Mouse (Mus musculus) c-Kit-negative CD71-positive TER-119-positive erythroid progenitor cells, embryonic 14.5 days (primary cell): Measurements from ENCODE around the gene Olfr523.
"Not testable (repeated sequence)": the region's sequence is repeated elsewhere in the genome, so short reads cannot be mapped to it uniquely, and the experiment has no call there.

Experiments
- DNase-seq: peaks from one replicate; pipeline ENCODE4 v3.0.0-alpha.2; 2013; ENCODE audit warnings: low read depth, low spot score

The Olfr523 gene

GRCm38 (mm10) chr7:140172936-140173335, at the start of gene Olfr523:
TSS of gene Olfr523 (plus strand) at chr7:140173217.
- DNase-seq, result no peak

- no peak for DNase-seq
Measured at GRCm38 (mm10) chr7:140124382-140124781, 48.6 kb upstream of the Olfr523 start.

- DNase-seq, result peak; percentile 76
Measured at GRCm38 (mm10) chr7:140125278-140126021, 47.6 kb upstream of the Olfr523 start.

GRCm38 (mm10) chr7:140126022-140126350, 47.0 kb upstream of the Olfr523 start:
- no peak for DNase-seq

- no peak for DNase-seq
Measured at GRCm38 (mm10) chr7:140126934-140127333, 46.1 kb upstream of the Olfr523 start.

- DNase-seq, result no peak
Measured at GRCm38 (mm10) chr7:140127911-140128310, 45.1 kb upstream of the Olfr523 start.

- DNase-seq, result not testable (repeated sequence)
Measured at GRCm38 (mm10) chr7:140132184-140132583, 40.8 kb upstream of the Olfr523 start.

GRCm38 (mm10) chr7:140134033-140134432, 39.0 kb upstream of the Olfr523 start:
- DNase-seq, result not testable (repeated sequence)

GRCm38 (mm10) chr7:140135106-140135770, 37.8 kb upstream of the Olfr523 start:
- DNase-seq, result no peak

- DNase-seq, result peak; percentile 81
Measured at GRCm38 (mm10) chr7:140137135-140138020, 35.6 kb upstream of the Olfr523 start, which contains the start of gene Mtg1. TSS of gene Mtg1 (plus strand) at chr7:140137564.

- no peak for DNase-seq
Measured at GRCm38 (mm10) chr7:140138021-140138310, 35.1 kb upstream of the Olfr523 start.

GRCm38 (mm10) chr7:140141350-140141749, 31.7 kb upstream of the Olfr523 start:
- no peak for DNase-seq

- DNase-seq, result no peak
Measured at GRCm38 (mm10) chr7:140144550-140144949, 28.5 kb upstream of the Olfr523 start.

- no peak for DNase-seq
Measured at GRCm38 (mm10) chr7:140153383-140153782, 19.6 kb upstream of the Olfr523 start.

GRCm38 (mm10) chr7:140153829-140154217, 19.2 kb upstream of the Olfr523 start:
- no peak for DNase-seq

GRCm38 (mm10) chr7:140154218-140154927, 18.6 kb upstream of the Olfr523 start, which contains the start of gene Sprn:
TSS of gene Sprn (minus strand) at chr7:140154877.
- DNase-seq, result no peak

GRCm38 (mm10) chr7:140160363-140160762, 12.7 kb upstream of the Olfr523 start:
- no peak for DNase-seq

- no peak for DNase-seq
Measured at GRCm38 (mm10) chr7:140164664-140165063, 8.4 kb upstream of the Olfr523 start, which contains the start of gene Olfr522. TSS of gene Olfr522 (minus strand) at chr7:140164764.

- DNase-seq, result no peak
Measured at GRCm38 (mm10) chr7:140167950-140168349, 5.1 kb upstream of the Olfr523 start.

- DNase-seq, result no peak
Measured at GRCm38 (mm10) chr7:140169386-140169785, 3.6 kb upstream of the Olfr523 start.

- no peak for DNase-seq
Measured at GRCm38 (mm10) chr7:140170863-140171262, 2.2 kb upstream of the Olfr523 start.

- DNase-seq, result no peak
Measured at GRCm38 (mm10) chr7:140179176-140179575, 6.2 kb downstream of the Olfr523 start.
